Mouse (Mus musculus) heart, adult 11 months (tissue): ENCODE measurements around the gene Tnpo3.

Experiments used
- DNase-seq: peaks from one replicate; pipeline ENCODE4 v3.0.0; 2022

The Tnpo3 gene

DNA sequence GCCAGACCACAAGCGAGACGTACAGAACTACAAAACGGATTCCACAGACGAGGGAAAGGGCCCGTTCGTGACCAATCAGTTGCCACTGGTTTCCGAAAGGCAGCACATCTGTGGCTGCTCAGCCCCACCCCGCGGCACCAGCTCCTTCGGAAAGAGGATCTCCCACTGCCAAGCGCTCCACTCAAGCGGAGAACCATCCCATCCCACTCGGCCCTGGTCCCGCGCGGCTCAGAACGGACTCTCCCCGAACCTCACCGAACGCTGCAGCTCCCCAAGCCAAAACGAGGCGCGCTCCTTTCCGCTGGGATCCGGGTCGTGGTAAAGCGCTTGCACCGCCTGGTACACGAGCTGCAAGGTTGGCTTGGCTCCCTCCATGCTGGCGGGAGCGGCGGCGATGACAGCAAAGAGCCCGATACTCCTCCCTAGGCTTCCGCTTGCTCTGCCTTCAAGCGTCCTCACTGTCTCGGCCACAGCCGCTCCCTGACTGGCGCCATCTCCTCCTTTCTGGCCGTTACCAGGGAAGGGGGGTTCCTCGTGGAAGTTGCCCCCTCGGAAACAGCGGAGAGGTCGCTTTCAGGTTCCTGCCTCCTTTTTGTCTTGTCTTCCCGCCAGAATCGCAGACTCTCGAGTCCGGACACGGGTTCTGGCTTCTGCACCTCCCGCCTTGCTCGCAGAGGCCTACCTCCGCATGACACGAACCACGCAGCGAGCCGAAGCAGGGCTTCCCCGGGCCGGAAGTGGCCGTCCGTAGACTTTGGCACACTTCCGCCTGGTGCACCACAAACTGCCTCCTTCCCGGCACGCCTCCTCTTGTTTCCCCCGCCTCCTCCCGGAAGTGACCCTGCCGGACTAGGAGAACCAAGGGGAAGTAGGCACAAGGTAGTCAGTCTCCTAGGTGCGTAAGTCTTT, at the start of gene Tnpo3:
TSS of gene Tnpo3 (minus strand) at position 777 of the 909 bp plus-strand sequence.
- peak; percentile 99 for DNase-seq

DNA sequence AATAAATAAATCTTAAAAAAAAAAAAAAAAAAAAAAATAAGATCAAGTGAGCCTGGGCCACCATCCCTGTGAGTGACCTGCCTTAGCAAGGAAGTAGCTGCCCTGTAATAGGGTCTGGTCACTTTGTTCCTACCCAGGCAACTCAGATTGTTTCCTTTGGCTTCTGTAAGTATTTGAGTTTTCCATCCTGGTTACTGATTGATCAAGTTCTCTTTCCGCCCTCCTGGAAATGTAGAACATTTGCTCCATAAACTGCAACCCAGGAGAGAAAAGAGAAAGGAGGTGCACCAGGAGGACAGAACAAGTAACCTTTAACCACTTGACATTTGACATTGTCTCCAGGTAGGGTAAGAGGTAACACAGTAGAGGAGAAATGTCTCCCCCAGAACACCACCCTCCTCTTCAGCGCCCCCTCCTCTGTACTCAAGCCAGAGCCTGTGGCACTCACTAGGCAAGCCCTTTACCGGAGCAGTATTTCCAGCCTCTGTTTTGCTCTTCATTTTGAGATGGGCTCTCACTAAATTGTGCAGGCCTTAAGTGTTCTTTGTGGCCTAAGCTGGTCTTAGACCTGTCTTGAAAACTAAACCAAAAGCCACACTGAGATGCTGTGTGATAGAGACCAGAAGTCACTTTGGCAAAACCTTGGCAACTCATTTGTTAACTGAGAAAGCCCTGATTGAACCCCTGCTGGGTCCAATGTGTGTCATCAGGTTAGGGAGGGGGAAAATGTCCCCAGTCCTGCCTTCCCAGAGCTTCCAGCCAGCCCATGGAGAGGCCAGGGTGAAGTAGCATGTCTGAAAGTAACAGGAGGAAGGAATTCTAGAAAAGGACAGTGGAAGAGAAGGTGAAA, 49.2 kb upstream of the Tnpo3 start:
- no peak for DNase-seq

DNA sequence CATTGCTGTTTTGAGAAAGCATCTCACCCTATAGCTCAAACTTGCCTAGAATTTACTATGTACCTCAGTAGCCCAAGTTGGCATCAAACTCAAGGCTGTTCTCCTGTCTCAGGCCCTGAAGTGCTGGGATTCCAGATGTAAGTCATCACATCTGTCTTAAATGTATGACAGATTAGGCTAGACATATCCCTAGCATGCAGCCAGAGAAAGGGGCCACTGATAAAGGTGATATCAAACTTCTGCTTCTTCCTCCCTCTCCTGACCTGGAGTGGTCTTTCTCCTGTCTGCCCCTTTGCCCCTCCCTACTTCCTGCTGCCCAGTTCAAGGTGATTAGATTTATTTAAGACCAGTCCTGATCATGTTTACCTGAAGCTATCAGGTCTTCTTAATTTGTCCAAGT, 43.6 kb upstream of the Tnpo3 start:
- DNase-seq, result peak; percentile 61

DNA sequence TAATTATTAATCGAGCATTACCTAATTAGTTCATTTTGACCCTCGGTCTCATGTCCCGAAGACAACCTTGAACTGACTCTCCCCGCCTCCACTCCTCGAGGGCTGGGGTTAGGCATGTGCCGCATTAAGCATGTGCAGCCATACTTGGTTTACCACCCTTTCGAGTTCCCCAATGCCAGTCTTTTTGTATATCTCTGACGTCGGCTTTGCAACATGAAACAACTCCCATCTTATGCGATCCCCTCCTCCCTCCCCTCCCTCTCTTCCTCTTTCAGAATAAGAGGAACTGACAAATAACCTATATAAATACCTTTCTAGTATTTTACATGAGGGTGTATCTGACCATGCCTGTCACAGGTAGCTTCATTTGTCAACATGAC, 40.5 kb upstream of the Tnpo3 start:
- no peak for DNase-seq

DNA sequence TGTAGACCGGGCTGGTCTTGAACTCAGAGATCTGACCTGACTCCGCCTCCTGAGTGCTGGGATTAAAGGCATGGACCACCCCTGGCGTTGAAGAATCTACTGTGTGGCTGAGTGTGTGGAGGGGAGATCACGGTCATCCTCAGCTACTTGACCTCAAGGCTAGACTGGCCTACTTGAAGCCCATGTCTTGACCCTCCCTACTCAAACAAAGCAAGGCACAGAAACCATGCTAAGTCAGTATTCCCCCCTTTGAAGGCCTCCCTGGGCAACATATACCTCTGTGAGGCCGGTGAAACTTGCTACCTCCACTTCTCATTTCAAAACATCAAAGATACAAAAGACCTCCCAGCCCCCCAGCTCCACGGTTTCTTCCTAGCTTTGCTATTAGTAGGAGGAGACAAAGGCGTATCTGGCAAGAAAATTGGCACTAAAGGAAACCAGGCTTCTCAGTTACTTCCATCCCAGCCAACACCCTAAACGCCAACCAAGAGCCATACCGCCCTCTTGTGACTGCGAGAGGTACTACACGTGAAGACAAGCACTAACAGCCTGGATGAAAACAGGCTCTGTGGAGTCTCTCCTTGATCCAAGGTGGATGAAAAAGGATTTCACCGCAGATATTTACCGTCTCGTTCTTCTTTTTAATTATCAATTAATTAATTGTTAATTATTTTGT, 39.9 kb upstream of the Tnpo3 start:
- peak; percentile 96 for DNase-seq

DNA sequence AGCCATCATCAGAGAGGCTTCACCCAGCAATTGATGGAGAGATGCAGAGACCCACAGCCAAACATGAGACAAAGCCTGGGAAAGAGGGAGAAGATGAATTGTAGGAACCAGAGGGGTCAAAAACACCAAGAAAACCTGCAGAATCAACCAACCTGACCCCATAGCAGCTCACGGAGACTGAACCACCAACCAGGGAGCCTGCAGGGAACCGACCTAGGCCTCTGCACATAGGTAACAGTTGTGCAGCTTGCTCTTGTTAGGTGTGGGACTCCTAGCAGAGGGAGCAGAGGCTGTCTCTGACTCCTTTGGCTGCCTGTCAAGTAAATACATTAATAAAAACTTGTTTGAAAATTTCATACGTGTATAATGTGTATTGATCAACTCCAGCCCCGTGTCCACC, 32.1 kb upstream of the Tnpo3 start:
- DNase-seq, result peak; percentile 65

DNA sequence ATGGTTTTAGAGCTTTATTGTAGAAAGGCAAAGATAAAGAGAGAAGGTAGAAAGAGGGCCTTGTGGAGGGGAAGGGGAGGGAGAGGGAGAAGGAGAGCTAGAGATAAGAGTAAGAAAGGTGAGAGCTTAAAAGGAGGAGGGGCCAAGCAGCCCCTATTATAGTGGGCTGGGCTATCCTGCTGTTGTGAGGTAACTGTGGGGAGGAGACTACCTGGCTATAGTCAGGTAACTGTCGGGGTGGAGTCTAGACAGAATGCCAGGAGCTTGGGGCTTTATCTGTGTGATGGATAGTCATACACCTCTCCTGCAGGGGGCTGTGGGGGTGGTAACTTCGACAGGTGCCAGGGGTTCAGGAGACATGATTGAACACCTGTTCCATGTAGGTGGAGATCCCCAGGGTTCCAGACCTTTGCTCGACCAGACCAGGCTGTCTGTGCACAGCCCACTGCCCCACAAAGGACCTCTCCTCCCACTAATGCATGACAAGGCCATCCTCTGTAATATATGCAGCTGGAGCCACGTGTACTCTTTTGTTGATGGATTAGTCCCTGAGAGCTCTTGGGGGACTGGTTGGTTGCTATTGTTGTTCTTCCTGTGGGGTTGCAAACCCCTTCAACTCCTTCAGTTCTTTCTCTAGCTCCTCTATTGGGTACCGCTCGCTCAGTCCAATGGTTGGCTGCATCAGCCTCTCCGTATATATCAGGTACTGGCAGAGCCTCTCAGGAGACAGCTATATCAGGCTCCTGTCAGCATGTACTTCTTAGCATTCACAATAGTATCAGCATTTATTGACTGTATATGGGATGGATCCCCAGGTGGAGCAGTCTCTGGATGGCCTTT, 30.1 kb upstream of the Tnpo3 start:
- peak; percentile 62 for DNase-seq

DNA sequence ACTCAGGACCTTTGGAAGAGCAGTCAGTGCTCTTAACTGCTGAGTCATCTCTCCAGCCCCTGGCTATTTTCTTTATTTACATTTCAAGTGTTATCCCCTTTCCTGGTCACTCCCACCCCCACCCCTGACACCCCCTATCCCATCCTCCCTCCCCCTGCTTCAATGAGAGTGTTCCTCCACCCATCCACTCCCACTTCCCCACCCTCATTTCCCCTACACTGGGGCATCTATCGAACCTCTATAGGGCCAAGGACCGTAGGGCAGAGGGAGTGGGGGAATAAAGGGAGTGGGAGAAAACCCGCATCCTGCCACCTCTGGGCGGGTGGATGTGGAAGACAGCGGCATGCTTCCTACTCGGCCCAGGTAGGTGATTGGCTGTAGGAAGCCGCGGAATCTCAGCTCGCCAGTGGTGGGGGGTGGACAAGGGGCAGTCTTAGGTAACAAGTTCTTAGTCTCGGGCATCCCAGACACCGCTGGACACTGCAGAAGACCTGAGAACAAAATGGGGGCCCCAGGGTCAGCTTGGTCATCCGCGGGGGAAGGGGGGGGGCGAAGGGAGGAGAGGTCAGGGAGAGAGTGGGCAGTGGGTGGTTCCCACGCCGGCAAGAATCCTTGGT, 29.3 kb upstream of the Tnpo3 start:
- DNase-seq, result peak; percentile 81

DNA sequence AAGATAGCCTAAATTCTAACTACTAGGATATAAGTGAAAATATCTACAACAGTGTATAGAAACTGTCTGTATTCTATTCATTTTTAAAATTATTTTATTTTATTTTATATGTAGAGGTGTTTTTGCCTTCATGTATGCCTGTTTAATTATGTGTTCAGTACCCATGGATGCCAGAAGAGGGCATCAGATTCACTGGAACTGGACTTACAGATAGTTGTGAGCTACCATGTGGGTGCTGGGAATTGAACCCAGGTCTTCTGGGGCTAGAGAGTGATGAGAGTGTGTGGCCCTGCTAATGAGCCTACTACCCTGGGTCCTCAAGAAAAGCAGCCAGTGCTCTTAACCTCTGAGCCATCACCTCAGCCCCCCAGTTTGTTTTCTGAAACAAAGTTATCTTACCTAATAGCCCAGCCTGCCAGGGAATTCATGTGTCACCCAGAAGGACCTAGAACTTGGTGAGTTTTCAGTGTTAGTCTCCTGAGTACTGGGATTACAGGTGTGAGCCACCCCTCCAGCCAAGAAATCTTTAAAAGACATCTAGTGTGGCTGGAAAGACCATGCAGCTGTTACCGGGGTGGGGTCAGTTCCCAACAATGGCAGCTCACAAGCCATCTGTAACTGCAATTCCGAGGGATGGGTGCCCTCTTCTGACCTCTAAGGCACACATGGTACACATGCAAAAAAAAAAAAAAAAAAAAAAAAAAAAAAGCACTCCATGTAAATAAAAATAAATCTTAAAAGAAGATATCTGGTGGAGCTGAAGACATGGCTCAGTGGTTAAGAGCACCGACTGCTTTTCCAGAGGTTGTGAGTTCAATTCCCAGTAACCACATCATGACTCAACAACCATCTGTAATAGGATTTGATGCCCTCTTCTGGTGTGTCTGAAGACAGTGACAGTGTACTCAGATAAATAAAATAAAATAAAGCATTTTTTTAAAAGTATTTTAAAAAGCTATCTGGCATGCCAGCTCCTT, 28.0 kb upstream of the Tnpo3 start:
- DNase-seq, result peak; percentile 46

DNA sequence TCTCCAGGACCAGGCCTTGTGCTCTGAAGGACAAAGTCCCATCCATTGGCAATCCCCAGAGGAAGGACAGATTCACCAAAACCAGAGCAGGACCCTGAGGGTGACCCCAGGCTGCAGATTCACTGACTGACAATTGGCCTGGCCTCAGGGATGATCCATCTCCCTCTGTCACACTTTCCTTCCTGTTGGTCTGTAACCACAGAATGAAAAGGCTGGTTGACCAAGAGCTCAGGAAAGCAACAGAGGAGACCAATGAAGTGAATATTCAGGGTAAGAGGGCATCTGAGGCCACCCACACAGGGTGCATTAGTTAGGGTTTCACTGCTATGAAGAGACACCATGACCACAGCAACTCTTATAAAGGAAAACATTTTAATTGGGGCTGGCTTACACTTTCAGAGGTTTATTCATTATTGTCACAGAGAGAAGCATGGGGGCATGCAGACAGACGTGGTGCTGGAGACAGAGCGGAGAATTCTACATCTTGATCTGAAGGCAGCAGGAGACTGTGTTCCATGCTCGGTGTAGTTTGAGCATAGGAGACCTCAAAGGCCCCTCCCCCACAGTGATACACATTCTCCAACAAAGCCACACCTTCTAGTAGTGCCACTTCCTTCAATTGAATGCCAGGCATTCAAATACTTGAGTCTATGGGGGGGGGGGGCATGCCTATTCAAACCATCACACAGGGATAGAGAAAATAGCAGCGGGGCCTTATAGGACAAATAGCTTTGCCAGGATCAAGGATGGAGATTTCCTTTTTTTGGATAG, 26.8 kb upstream of the Tnpo3 start:
- peak; percentile 82 for DNase-seq

DNA sequence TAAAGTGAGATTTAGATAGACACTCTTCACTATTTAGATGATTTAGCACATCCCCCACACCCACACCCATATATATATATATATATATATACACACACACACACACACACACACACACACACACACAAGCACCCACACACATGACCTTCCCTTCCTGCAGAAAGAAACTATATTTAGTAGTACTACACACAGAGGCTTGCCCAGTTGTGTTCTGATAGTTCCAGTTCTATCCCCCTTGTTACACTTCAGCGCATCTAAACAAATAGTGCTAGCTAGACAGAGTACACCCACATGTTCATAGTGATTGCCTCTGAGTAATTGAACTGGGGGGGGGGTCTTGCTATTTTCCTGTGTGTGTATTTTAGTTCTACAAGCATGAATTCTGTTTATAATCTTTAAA, 24.9 kb upstream of the Tnpo3 start:
- peak; percentile 1 for DNase-seq

DNA sequence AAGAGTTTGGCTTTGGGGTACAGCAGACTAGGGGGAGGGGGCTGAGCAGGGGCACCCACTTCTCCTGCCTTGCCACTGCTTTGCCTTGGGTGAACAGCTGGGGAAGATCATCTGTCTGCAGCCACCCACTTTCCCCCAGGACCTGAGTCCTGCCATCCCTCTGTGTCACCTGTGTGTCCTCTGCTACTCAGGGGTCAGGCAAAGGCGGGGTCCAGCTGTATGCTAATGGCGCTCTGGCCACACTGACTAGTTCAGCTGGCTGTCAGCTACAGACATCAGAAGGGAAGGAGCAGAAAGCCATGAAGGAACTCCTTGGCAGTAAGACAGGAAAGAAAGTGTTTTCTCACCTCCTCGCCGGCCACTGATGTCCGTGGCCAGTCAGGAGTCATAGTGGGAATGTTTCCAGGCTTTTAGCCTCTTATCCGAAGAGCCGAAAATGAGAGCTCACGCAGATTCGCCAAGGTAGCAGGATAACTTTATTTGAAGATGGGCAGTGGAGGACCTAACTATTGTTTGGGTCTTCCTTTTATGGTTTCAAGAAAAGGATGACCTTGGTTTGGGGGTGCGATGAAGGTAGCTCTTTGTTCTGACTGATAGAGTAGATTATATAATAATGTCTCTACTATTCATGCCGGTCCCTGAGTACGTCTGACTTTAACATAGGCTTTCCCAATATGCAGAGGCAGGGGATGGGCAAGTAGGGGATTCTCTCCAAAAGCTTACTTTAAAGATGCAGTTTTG, 23.0 kb upstream of the Tnpo3 start:
- peak; percentile 61 for DNase-seq

DNA sequence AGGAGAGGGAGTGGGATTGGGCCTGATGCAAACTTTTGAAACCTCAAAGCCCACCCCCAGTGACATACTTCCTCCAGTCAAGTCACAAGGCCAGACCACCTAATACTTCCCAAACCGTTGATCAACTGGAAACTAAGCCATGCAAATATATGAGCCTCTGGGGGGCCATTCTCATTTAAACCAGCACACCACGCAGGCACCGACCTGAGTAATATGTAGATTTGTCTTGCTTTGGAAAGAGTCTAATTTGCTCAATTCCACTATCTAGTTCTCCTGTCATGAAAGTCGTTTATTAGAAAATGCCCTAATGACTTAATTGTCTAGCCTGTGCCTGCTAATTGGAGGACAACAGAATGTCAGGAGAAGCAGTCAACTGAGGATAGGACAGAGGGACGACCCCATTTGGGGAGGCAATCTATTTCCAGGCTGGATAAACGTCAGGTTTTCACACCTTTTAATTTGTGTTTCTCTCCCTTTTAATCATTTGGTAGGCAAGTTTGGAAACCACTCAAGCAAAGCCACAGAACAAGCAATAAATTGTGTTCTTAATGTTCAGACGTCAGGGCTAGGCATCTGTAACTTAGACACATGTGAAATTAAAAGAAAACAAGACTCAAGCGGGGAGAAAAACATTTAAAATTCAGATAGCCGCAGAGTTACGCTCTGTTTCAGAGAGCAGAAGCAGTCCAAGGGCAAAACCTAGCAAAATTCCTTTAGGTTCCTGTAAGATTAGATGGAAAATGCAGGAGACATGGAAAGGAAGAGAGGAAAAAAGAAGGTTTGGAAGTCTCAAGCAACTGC, 22.3 kb upstream of the Tnpo3 start:
- no peak for DNase-seq

DNA sequence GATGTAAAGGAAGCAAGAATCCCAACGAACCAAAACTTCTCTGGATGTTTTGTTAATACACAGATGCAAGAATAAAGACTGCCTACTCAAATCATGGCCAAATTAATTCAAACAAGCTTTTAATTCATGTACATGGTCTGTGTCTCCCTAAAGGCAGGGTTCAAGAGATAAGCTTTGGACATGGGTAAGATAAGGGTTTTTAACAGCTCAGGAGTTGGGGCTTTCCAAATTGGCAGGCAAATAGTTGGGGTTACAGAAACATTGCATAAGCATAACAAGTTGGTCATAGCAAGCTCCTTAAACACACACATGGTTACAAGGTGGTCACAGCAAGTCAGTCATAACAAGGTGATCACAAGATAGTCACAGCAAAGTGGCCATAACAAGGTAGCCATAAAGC, 20.5 kb upstream of the Tnpo3 start:
- no peak for DNase-seq

DNA sequence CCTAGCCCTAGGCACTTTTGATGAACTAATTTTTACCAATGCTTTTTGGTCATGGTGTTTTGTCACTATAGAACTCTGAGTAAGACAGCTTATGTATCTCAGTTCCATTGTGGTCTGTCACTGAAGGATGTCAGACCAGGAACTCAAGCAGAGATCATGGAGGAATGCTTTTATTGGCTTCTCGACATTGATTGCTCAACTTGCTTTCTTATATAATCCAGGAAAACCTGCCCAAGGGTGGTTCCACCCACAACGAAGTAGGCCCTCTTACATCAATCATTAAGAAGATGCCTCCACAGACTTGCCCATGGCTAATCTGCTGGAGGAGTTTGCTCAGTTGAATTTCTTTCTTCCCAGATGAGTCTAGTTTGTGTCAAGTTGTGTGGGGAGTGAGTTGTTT, 18.1 kb upstream of the Tnpo3 start:
- no peak for DNase-seq

DNA sequence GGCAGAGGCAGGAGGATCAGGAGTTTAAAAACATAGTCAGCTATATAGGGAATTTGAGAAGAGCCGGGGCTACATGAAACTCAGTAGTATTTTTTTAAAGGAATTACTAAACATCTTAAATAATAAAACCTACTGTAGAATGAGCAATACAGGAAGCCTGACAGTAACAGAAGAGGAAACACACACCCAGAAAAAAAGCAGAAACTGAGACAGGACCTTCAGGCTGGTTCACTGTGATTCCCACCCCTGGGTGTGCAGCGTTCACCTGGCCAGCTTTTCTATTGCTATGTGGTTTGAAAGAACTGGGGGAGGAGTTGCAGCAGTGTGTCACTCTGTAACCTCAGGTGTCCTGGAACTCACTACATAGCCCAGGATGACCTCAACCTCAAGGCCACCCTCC, 14.2 kb upstream of the Tnpo3 start:
- DNase-seq, result no peak

DNA sequence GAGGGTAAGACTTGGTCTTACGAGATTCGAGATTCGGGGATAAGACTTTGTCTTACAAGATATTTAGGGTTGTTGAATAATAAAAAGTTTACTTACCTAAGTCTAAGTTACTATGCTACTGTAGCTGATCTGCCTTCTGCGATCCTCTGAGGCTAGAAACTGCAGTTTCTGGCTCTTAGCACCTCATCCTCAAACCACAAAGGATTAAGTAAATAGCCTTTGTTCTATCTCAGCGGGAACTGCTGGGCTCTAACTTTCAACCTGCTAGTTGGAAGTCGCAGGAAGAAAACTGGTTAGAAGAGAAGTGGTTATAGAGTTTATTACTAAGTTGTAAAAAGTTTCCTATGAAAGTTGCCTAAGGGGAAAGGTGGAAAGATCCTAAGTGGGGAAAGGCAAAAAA, 12.6 kb upstream of the Tnpo3 start:
- no peak for DNase-seq

DNA sequence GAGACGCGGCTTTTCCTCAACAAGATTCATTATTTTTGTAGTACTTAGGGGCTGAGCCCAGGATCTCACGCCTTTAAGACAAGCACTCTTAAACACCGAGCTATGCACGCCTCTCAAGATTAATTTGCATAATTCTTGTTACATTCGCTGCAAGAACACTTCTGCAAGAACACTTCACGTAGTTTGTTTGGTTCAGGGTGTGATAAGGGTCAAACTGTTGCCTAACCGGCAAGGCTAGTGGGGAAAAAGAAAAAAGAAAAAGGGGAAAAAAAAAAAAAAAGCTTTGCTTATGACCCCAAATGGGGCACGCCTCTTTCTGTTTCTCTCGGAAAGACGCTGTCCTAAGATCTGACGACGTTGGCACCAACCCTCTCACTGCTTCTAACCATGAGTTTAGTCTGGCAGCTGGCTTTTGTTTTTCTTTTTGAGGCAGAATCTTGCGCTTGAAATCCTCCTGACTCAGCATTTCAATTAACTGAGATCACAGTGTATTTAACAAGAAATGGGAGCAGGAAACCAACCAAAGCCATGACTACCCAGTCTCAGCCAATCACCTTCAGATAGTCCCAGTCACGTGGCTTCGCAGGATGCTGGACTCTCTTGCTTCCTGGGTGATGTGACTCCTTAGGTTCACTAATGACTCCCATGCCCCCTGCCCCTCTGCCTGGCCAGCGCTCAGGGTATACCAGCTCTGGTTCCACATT, 11.3 kb upstream of the Tnpo3 start:
- DNase-seq, result peak; percentile 87
